Mouse (Mus musculus) adrenal gland, postnatal 25 days (tissue): ENCODE data around the gene Tgtp2. TPM values are rescaled to one million over a fixed set of nuclear protein-coding genes. Genes with fewer than 3 reads are reported as not detected.
"Not testable (repeated sequence)": the region's sequence is repeated elsewhere in the genome, so short reads cannot be mapped to it uniquely, and the experiment has no call there.

Experiments used
- DNase-seq: peaks from one replicate; pipeline ENCODE4 v3.0.0; 2021; ENCODE audit warnings: mixed read lengths
- long read RNA-seq: library from polyadenylated mRNA; stranded (forward); transcript quantifications from one replicate; pipeline ENCODE4 v2.0.0, GENCODE M21; 2021
- total RNA-seq: library from RNA; stranded (reverse); gene quantifications from 2 replicates; pipeline ENCODE4 v1.2.3, GENCODE M21; 2021

Gene Tgtp2
- total RNA-seq, result 1.9 and 2.9 TPM in 2 replicates
- long read RNA-seq, partial matches to known transcripts, result 0 of 4 reads
- long read RNA-seq, other reads (novel, unspliced or antisense), result 0 of 4 reads

- DNase-seq, result not testable (repeated sequence)
Observed at GRCm38 (mm10) chr11:49063713-49064469, at the start of gene Tgtp2. Gene Tgtp2 (minus strand): TSS chr11:49064206.

GRCm38 (mm10) chr11:49112624-49113219 is 48.7 kb upstream of the Tgtp2 start:
- no peak for DNase-seq

GRCm38 (mm10) chr11:49111000-49111399 is 47.0 kb upstream of the Tgtp2 start:
- no peak for DNase-seq

GRCm38 (mm10) chr11:49108833-49109232 is 44.8 kb upstream of the Tgtp2 start:
- DNase-seq, result peak; percentile 27

- no peak for DNase-seq
Observed at GRCm38 (mm10) chr11:49107650-49108537, 43.9 kb upstream of the Tgtp2 start.

GRCm38 (mm10) chr11:49105752-49106151 is 41.7 kb upstream of the Tgtp2 start:
- DNase-seq, result no peak

- peak; percentile 91 for DNase-seq
Observed at GRCm38 (mm10) chr11:49103047-49103693, 39.2 kb upstream of the Tgtp2 start.

GRCm38 (mm10) chr11:49101500-49101899 is 37.5 kb upstream of the Tgtp2 start:
- DNase-seq, result no peak

GRCm38 (mm10) chr11:49100409-49100808 is 36.4 kb upstream of the Tgtp2 start:
- no peak for DNase-seq

- no peak for DNase-seq
Observed at GRCm38 (mm10) chr11:49095367-49095766, 31.4 kb upstream of the Tgtp2 start.

- DNase-seq, result no peak
Observed at GRCm38 (mm10) chr11:49093861-49094660, 30.1 kb upstream of the Tgtp2 start.

- no peak for DNase-seq
Observed at GRCm38 (mm10) chr11:49092786-49093185, 28.8 kb upstream of the Tgtp2 start.

- DNase-seq, result no peak
Observed at GRCm38 (mm10) chr11:49092053-49092586, 28.1 kb upstream of the Tgtp2 start.

GRCm38 (mm10) chr11:49091171-49091570 is 27.2 kb upstream of the Tgtp2 start:
- no peak for DNase-seq

- DNase-seq, result no peak
Observed at GRCm38 (mm10) chr11:49090551-49090950, 26.5 kb upstream of the Tgtp2 start.

- no peak for DNase-seq
Observed at GRCm38 (mm10) chr11:49089735-49090507, 25.9 kb upstream of the Tgtp2 start.

- no peak for DNase-seq
Observed at GRCm38 (mm10) chr11:49088990-49089652, 25.1 kb upstream of the Tgtp2 start.

GRCm38 (mm10) chr11:49087830-49088616 is 24.0 kb upstream of the Tgtp2 start:
- DNase-seq, result no peak

GRCm38 (mm10) chr11:49086858-49087361 is 22.9 kb upstream of the Tgtp2 start:
- DNase-seq, result no peak
